Mouse (Mus musculus): ENCODE results near the gene Acadm. TPM values are rescaled to one million over a fixed set of nuclear protein-coding genes. Genes with fewer than 3 reads are reported as not detected.

The Acadm gene
- 10 to 100 TPM; 53.5 to 54.0 TPM for total RNA-seq (2021)

GRCm38 (mm10) chr3:153944335-153944990, at the start of gene Acadm:
TSS of gene Acadm (minus strand) at chr3:153944632.
- DNase-seq = peak; percentile 93 to 94

DNA sequence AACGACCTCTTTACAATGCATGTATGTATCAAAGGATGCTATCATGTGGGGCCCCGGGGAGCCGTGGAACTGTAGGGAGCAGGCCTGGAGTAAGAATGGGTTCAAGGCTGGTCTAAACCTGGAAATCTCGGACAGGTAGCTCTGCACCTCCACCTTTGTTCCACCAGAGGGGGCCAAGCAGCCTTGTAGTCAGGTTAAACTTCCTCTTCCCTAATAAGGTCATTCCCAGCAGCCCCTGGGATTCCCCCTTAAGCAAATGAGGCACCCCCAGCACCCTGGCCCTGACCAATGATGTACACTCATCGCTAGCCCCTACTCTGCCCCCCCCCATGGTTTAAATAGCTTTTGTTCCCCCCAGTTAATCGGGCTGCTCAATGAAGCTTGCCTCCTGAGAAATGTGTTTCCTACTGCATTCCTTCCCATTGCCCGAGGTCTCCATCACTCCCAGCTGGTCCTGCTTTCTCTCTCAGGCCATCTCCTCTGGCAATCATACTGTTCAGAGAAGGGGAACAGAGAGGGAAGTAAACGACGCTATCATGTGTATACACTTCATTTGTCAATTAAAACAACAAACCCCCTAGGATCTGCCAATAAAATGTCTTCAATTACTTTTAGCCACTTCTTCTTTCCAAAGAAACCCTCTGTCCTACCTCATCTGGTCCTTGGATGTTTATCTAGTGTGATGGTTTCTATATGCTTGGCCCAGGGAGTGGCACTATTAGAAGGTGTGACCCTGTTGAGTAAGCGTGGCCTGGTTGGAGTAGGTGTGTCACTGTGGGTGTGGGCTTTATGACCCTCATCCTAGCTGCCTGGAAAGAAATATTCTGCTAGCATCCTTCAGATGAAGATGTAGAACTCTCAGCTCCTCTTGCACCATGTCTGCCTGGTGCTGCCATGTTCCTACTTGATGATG, 40.3 kb upstream of the Acadm start:
- DNase-seq = no peak

DNA sequence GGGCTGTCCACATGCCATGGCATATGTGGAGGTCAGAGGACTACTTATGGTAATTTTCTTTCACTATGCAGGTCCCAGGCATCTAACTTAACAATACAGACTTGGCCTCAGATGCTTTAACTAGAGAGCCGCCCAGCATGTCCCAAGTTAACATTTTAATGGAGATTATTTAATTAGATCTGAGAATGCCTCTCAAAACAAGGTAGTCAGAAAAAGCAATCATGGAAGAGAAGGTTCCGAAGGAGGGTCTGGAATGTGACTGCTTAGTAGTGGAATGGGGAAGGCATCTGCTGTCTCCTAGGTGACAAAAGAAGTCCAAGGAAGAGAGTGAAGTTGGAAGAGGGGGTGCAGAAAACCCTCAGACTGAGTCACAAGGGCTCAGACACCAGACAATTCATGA, 36.2 kb upstream of the Acadm start:
- DNase-seq = no peak

DNA sequence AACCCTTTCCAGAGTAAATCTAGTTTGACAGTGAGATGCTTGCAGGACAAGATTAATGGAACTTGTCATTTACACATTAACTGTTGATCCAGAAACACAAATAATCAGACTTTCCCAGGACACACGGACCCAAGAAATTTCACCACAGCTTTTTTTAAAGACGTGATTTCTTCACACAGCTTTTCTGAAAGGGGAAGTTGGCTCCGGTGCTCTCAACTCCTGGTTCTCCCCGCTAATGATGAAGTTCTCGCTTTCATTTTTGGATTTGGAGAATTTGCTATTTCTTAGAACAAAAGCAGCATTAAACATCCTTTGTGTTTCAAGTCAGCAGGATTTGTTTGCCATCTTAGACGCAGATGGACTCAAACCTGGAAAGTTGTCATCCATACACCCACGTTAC, 31.4 kb upstream of the Acadm start:
- no peak for DNase-seq

DNA sequence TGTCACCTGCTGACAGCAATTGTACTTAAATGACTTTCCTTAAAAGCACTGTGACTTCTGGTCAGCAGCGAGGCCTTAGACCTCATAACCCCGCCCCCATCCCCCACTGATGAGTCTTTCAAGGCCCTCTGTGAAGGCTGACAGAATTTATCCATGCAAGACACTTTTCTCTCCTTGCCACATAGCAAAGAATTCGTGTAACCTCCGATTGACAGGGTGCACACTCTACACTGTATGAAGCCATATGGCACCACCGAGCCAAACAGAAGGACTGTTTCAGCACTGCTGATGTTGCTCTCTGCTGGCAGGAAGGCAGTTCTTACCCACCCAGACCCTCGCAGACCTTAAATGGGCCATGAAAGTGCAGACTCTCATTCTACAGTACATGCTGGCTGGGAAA, 30.6 kb upstream of the Acadm start:
- DNase-seq = peak; percentile 41 to 51

- peak; percentile 23 to 28 for DNase-seq
Observed at GRCm38 (mm10) chr3:153973949-153974760, 29.7 kb upstream of the Acadm start.

GRCm38 (mm10) chr3:153973171-153973948, 28.9 kb upstream of the Acadm start, which contains the start of gene Slc44a5:
TSS of gene Slc44a5 (plus strand) at chr3:153973436.
- DNase-seq = peak; percentile 53 to 65

GRCm38 (mm10) chr3:153969451-153969850, 25.0 kb upstream of the Acadm start:
- no peak for DNase-seq

GRCm38 (mm10) chr3:153968549-153968948, 24.1 kb upstream of the Acadm start:
- DNase-seq = peak; percentile 21 to 23

- DNase-seq = no peak
Observed at GRCm38 (mm10) chr3:153967447-153967846, 23.0 kb upstream of the Acadm start.

GRCm38 (mm10) chr3:153961632-153962389, 17.4 kb upstream of the Acadm start:
- DNase-seq = no peak

DNA sequence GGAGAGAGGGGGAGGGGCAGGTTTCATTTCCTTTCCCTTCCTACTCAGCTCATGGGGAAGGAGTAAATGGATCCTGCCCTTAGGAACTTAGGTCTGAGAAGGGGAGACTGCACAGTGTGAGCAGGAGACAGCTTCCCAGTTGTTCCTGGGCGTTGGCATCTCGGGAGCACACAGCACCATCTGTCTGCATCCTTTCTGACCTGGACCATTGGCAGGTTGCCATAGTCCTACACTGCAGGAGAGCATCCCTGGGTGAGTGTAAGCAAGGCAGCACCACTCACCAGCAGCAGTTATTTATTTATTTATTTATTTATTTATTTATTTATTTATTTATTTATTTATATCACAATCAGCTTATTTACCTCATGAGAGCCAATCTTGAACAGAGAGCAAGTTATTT, 16.5 kb upstream of the Acadm start:
- DNase-seq = no peak

GRCm38 (mm10) chr3:153959731-153960207, 15.3 kb upstream of the Acadm start:
- DNase-seq = no peak

DNA sequence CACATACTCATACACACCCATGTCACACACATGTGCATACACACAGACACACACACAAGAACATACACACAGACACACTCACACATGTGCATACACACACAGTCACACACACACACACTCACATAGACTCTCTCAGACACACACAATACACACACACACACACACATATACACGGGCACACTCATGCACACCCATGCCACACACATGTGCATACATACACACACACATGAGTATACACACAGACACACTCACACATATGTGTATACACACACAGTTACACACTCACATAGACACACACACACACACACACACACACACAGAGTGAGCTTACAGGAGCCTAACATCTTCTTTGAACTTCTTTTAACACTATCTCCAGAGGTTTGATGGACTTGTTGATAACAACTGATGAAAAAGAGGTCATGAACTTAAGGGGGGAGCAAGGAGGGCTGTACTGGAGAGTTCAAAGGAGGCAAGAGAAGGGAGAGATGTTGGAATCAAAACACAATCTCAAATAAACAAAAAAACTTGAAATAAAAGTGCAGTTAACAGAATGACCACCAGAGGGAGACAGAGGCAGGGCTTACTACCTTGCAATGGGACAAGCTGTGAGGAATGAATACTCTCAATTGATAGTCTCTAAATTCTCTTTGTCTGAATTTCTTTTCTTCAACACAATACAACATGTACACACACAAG, 14.8 kb upstream of the Acadm start:
- DNase-seq = no peak

- no peak for DNase-seq
Observed at GRCm38 (mm10) chr3:153957916-153958315, 13.5 kb upstream of the Acadm start.

DNA sequence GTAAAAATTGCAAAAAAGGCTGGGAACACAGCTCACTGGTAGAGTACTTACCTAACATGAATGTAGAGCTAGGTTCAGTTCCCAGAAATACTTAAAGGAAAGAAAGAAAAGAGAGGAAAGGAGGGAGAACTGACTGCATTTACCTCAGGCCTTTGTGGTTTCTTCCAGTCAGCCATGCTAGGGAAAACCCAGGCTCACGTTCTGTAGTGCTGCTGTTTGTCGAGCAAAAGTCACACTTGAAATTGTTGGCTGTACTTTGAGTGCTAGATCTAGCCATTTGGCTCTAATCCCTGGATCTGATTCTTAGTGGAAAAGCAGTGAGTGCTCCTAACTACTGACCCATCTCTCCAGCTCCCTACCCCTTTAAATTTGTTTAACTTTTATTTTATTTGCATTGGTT, 3.7 kb upstream of the Acadm start:
- no peak for DNase-seq

GRCm38 (mm10) chr3:153947271-153947670, 2.8 kb upstream of the Acadm start:
- DNase-seq = no peak

GRCm38 (mm10) chr3:153943901-153944334, 514 bp downstream of the Acadm start:
- no peak for DNase-seq

DNA sequence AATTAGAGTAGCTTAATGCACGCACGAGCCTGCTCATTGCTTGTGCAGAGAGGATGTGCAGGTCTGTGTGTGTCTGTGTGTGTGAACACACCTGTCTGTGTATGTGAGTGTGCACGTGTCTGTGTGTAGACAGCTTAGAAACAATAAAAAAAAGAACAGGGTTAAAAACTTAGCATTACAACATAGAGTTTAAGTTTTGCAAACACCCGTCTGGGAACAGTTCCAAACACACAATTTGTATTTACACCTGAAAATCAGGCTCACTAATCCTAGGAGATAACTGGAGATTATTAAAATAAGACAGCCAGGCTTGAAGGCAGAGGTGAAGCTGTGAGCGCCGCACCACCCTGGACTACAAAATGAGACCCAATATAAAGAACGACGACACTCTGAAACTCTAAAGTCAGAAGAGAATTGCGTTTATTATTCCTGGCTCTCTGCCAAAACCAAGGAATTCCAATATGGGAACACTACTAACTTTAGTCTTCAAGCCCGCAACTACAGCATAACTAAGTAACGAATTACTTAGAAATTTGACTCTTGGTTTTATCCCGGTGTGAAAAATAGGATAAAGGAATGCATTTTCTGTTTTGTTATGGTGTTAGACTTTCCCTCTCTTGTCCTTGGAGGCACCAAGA, 1.3 kb downstream of the Acadm start:
- DNase-seq = no peak

- no peak for DNase-seq
Observed at GRCm38 (mm10) chr3:153941613-153942012, 2.8 kb downstream of the Acadm start.

Data from layer of hippocampus, postnatal 36 days (tissue).